Mouse (Mus musculus): ENCODE results near the gene Pcsk2. TPM values are rescaled to one million over a fixed set of nuclear protein-coding genes. Genes with fewer than 3 reads are reported as not detected.

Gene Pcsk2
- total RNA-seq, 1 experiment = 0.27 TPM

DNA sequence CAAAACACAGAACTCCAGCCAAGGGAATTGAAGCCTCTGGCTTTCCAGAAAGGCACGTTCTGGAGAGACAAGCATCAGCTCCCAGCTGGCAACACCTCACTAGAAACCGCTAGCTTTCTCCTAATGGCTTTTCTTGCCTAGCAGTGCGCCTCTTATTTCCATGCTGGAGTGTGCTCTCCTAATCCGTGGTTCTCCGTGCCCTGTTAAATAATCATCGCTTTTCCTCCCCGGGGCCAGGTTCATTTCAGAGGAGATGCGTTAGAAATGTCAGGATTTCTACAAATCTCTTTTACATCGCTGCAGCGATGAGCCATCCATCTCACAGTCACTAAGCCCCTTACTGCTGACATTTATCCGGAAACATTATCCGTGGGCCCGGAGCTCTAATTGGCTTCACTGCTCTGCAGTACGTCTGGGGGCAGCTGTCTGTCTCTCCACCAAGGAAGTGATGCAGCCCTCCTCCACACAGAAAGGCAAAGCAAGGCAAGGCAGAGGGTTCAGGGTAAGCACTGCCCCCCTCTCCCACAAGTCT lies 150.1 kb downstream of the Pcsk2 start:
- Histone ChIP-seq H3K9ac (ENCODE audit: insufficient read depth, low read depth, low read length, poor library complexity, severe bottlenecking) (no peak overlapping the region), H3K4me1 (ENCODE audit: control insufficient read depth in 2 of 2, insufficient read depth in 2 of 2, low read length in 2 of 2, poor library complexity in 1 of 2) (no peaks in the 10 kb centered on the region), H3K27ac (ENCODE audit: insufficient read depth, low read depth, low read length, poor library complexity, severe bottlenecking) (no peak overlapping the region), H3K9me3 (ENCODE audit: control insufficient read depth, insufficient read depth, low read depth, low read length) (no peaks in the 10 kb centered on the region), H3K4me3 (ENCODE audit: insufficient read depth in 1 of 2, low read depth in 1 of 2, low read length in 2 of 2, poor library complexity in 1 of 2, severe bottlenecking in 1 of 2) (no peak overlapping the region), H3K36me3 (ENCODE audit: control insufficient read depth, insufficient read depth, low read length, poor library complexity, severe bottlenecking) (no peaks in the 10 kb centered on the region)
- in situ Hi-C loops (cut with MboI; ENCODE audit: low sequenced_read_pairs in 2 of 2, unreplicated experiment in 2 of 2) = no loop called here
- TF ChIP-seq ZNF384 (IDR thresholded peaks at IDR 0.05; ENCODE audit: low read depth, low read length) = no peak
- no peak for TF ChIP-seq CHD2 (IDR thresholded peaks at IDR 0.05; ENCODE audit: low read depth, low read length)
- TF ChIP-seq MAFK (IDR thresholded peaks at IDR 0.05; ENCODE audit: insufficient read depth, low read depth, low read length) = no peak
- no peak for TF ChIP-seq ZC3H11A (IDR thresholded peaks at IDR 0.05; ENCODE audit: borderline replicate concordance, low read depth, low read length)
- no peak for TF ChIP-seq HCFC1 (IDR thresholded peaks at IDR 0.05; ENCODE audit: borderline replicate concordance, insufficient read depth, low read length)
- no peak for DNase-seq (ENCODE audit: low read depth, low spot score)

DNA sequence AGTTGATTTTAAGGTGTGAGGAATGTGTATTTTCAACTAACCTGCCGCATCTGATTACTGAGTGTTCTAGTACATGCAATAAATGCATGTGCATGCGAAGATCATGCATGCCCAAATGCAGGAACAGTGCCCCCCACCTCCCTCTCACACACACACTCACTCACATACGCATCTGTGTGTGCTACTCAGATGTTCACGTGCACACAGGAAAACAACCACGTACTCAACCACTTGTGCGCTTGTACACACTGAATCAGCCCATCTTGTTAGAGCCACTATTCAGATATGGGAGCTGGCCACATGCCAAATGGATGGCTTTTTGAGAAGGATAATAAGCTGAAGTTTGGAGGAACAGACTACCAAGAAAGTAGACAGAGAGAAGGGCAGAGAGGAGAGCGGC lies 150.7 kb downstream of the Pcsk2 start:
- no peak overlapping the region for H3K4me3 ChIP-seq (ENCODE audit: insufficient read depth in 1 of 2, low read depth in 1 of 2, low read length in 2 of 2, poor library complexity in 1 of 2, severe bottlenecking in 1 of 2)
- H3K36me3 ChIP-seq (ENCODE audit: control insufficient read depth, insufficient read depth, low read length, poor library complexity, severe bottlenecking) = no peaks in the 10 kb centered on the region
- in situ Hi-C loops (cut with MboI; ENCODE audit: low sequenced_read_pairs in 2 of 2, unreplicated experiment in 2 of 2) = no loop called here
- H3K4me1 ChIP-seq (ENCODE audit: control insufficient read depth in 2 of 2, insufficient read depth in 2 of 2, low read length in 2 of 2, poor library complexity in 1 of 2) = no peaks in the 10 kb centered on the region
- H3K9ac ChIP-seq (ENCODE audit: insufficient read depth, low read depth, low read length, poor library complexity, severe bottlenecking) = no peak overlapping the region
- no peaks in the 10 kb centered on the region for H3K9me3 ChIP-seq (ENCODE audit: control insufficient read depth, insufficient read depth, low read depth, low read length)
- TF ChIP-seq CHD2 (IDR thresholded peaks at IDR 0.05; ENCODE audit: low read depth, low read length) = no peak
- no peak for TF ChIP-seq ZNF384 (IDR thresholded peaks at IDR 0.05; ENCODE audit: low read depth, low read length)
- no peak for TF ChIP-seq HCFC1 (IDR thresholded peaks at IDR 0.05; ENCODE audit: borderline replicate concordance, insufficient read depth, low read length)
- DNase-seq (ENCODE audit: low read depth, low spot score) = no peak
- H3K27ac ChIP-seq (ENCODE audit: insufficient read depth, low read depth, low read length, poor library complexity, severe bottlenecking) = no peak overlapping the region

DNA sequence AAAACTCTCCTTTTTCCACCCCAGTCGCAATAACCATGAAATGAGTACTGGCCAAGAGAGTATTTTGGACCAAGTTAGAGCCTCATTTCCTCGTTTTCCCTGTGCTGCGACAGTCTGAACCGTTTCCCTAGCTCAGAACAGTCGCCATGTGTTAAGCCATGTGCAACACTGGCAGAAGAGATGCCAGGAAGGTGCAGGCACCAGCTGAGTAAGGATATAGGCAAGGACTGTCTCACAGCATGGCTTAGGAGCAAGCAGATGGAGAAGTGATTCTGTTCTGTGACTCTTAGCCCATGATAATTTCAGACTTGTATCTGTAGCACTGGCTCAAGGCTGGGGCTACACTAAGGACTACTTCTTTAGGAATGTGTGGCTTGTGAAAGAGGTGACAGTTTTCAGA lies 155.2 kb downstream of the Pcsk2 start:
- in situ Hi-C loops (cut with MboI; ENCODE audit: low sequenced_read_pairs in 2 of 2, unreplicated experiment in 2 of 2) = no loop called here
- TF ChIP-seq ZNF384 (IDR thresholded peaks at IDR 0.05; ENCODE audit: low read depth, low read length) (no peak), MAFK (IDR thresholded peaks at IDR 0.05; ENCODE audit: insufficient read depth, low read depth, low read length) (no peak), HCFC1 (IDR thresholded peaks at IDR 0.05; ENCODE audit: borderline replicate concordance, insufficient read depth, low read length) (no peak), CHD2 (IDR thresholded peaks at IDR 0.05; ENCODE audit: low read depth, low read length) (no peak), ZC3H11A (IDR thresholded peaks at IDR 0.05; ENCODE audit: borderline replicate concordance, low read depth, low read length) (no peak)
- H3K4me3 ChIP-seq (ENCODE audit: insufficient read depth in 1 of 2, low read depth in 1 of 2, low read length in 2 of 2, poor library complexity in 1 of 2, severe bottlenecking in 1 of 2) = no peak overlapping the region
- DNase-seq (ENCODE audit: low read depth, low spot score) = no peak
- no peaks in the 10 kb centered on the region for H3K4me1 ChIP-seq (ENCODE audit: control insufficient read depth in 2 of 2, insufficient read depth in 2 of 2, low read length in 2 of 2, poor library complexity in 1 of 2)
- H3K9ac ChIP-seq (ENCODE audit: insufficient read depth, low read depth, low read length, poor library complexity, severe bottlenecking) = no peak overlapping the region
- no peak overlapping the region for H3K27ac ChIP-seq (ENCODE audit: insufficient read depth, low read depth, low read length, poor library complexity, severe bottlenecking)
- H3K36me3 ChIP-seq (ENCODE audit: control insufficient read depth, insufficient read depth, low read length, poor library complexity, severe bottlenecking) = no peaks in the 10 kb centered on the region
- no peaks in the 10 kb centered on the region for H3K9me3 ChIP-seq (ENCODE audit: control insufficient read depth, insufficient read depth, low read depth, low read length)

DNA sequence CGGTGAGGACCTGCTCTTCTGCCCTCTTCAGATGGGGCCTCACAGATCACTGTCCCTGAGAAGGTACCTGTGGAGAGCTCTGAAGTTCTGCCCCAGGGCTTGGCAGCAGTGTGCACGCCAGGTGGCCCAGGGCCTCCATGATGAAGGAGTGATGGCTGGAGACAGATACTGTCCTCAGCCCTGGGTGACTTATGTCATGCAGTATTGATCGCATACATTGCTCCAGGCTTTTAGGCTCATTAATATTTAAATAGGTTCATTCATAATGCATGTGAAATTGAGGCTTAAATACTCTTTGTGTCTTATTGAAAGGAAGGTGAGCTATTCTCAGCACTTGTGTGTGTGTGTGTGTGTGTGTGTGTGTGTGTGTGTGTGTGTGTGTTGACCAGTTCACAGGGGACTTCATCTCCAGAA lies 157.0 kb downstream of the Pcsk2 start:
- no peak overlapping the region for H3K9ac ChIP-seq (ENCODE audit: insufficient read depth, low read depth, low read length, poor library complexity, severe bottlenecking)
- in situ Hi-C loops (cut with MboI; ENCODE audit: low sequenced_read_pairs in 2 of 2, unreplicated experiment in 2 of 2) = no loop called here
- H3K36me3 ChIP-seq (ENCODE audit: control insufficient read depth, insufficient read depth, low read length, poor library complexity, severe bottlenecking) = no peaks in the 10 kb centered on the region
- H3K4me3 ChIP-seq (ENCODE audit: insufficient read depth in 1 of 2, low read depth in 1 of 2, low read length in 2 of 2, poor library complexity in 1 of 2, severe bottlenecking in 1 of 2) = no peak overlapping the region
- no peak for DNase-seq (ENCODE audit: low read depth, low spot score)
- H3K9me3 ChIP-seq (ENCODE audit: control insufficient read depth, insufficient read depth, low read depth, low read length) = no peaks in the 10 kb centered on the region
- no peak overlapping the region for H3K27ac ChIP-seq (ENCODE audit: insufficient read depth, low read depth, low read length, poor library complexity, severe bottlenecking)
- no peaks in the 10 kb centered on the region for H3K4me1 ChIP-seq (ENCODE audit: control insufficient read depth in 2 of 2, insufficient read depth in 2 of 2, low read length in 2 of 2, poor library complexity in 1 of 2)
- TF ChIP-seq MAFK (IDR thresholded peaks at IDR 0.05; ENCODE audit: insufficient read depth, low read depth, low read length) = no peak
- TF ChIP-seq ZNF384 (IDR thresholded peaks at IDR 0.05; ENCODE audit: low read depth, low read length) = no peak
- TF ChIP-seq HCFC1 (IDR thresholded peaks at IDR 0.05; ENCODE audit: borderline replicate concordance, insufficient read depth, low read length) = no peak
- no peak for TF ChIP-seq CHD2 (IDR thresholded peaks at IDR 0.05; ENCODE audit: low read depth, low read length)
- TF ChIP-seq ZC3H11A (IDR thresholded peaks at IDR 0.05; ENCODE audit: borderline replicate concordance, low read depth, low read length) = no peak

DNA sequence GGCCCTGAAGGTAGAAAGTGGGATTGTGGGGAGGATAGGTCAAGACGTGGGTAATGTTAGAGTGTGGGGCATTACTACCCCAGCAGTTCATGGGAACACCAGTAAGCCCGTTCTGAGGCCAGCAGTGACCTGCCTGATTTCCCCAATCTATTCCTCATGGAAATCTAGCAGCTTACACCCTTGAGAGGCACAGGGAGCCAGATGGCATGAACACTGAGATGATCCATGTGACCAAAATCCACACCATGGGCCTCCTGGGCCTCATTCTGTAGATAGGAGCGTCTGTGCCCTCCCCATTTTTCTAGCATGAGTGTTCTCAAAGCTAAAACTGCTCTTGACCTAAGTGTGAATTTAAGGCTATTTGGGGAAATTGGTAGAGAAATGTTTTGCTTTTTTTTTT lies 162.2 kb downstream of the Pcsk2 start:
- H3K36me3 ChIP-seq (ENCODE audit: control insufficient read depth, insufficient read depth, low read length, poor library complexity, severe bottlenecking) = no peaks in the 10 kb centered on the region
- no peaks in the 10 kb centered on the region for H3K4me1 ChIP-seq (ENCODE audit: control insufficient read depth in 2 of 2, insufficient read depth in 2 of 2, low read length in 2 of 2, poor library complexity in 1 of 2)
- H3K9ac ChIP-seq (ENCODE audit: insufficient read depth, low read depth, low read length, poor library complexity, severe bottlenecking) = no peak overlapping the region
- no peak overlapping the region for H3K4me3 ChIP-seq (ENCODE audit: insufficient read depth in 1 of 2, low read depth in 1 of 2, low read length in 2 of 2, poor library complexity in 1 of 2, severe bottlenecking in 1 of 2)
- H3K27ac ChIP-seq (ENCODE audit: insufficient read depth, low read depth, low read length, poor library complexity, severe bottlenecking) = no peak overlapping the region
- DNase-seq (ENCODE audit: low read depth, low spot score) = no peak
- no peaks in the 10 kb centered on the region for H3K9me3 ChIP-seq (ENCODE audit: control insufficient read depth, insufficient read depth, low read depth, low read length)
- in situ Hi-C loops (cut with MboI; ENCODE audit: low sequenced_read_pairs in 2 of 2, unreplicated experiment in 2 of 2) = no loop called here
- TF ChIP-seq CHD2 (IDR thresholded peaks at IDR 0.05; ENCODE audit: low read depth, low read length) (no peak), MAFK (IDR thresholded peaks at IDR 0.05; ENCODE audit: insufficient read depth, low read depth, low read length) (no peak), ZNF384 (IDR thresholded peaks at IDR 0.05; ENCODE audit: low read depth, low read length) (no peak), ZC3H11A (IDR thresholded peaks at IDR 0.05; ENCODE audit: borderline replicate concordance, low read depth, low read length) (no peak), HCFC1 (IDR thresholded peaks at IDR 0.05; ENCODE audit: borderline replicate concordance, insufficient read depth, low read length) (no peak)

Measured in ES-E14 (cell line).